Mouse (Mus musculus): ENCODE measurements at regions not wholly inside any gene's neighbourhood (a gene's known extent, or its start where the extent isn't known, plus 50 kb on each side); places are given as distances from the start of the nearest gene placed in this dataset.
A peak's percentile ranks its signal among the peaks of the same experiment; 100 is the strongest.

DNA sequence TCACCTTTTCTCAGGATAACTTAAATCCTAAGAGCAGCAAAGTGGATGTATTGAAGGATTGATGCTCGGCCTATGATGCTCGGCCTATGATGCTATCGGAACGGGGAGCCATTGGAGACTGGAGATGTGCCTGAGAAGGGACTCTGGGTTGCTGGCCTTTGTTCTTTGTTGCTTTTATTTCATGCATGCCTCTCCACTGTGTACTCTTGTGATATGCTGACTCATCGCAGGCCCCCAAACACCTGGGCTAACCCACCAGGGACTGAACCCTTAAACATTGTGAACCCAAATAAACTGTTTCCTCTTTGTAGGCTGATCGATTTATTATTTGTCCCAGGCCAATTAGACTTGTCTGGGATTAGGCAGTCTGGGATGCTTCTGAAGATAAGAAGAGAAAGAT is 61.9 kb downstream of the Pdcl3 start:
- no peak overlapping the region for H3K9ac ChIP-seq (replicated peaks; ENCODE audit: low read length)
- peaks cover 23% of the 10 kb centered on the region for H3K9me3 ChIP-seq (ENCODE audit: low read length)
- no peak overlapping the region for H3K4me2 ChIP-seq (replicated peaks; ENCODE audit: low read depth, low read length)
- no peaks in the 10 kb centered on the region for H3K27me3 ChIP-seq (ENCODE audit: insufficient read depth, low read length)
- 91% methylated on average over 6 of the region's 6 CpGs for WGBS
- no peaks in the 10 kb centered on the region for H3K36me3 ChIP-seq (ENCODE audit: insufficient read depth, low read length)
- ATAC-seq (ENCODE audit: low FRiP score, low TSS enrichment), result no peak
- no peak overlapping the region for H3K27ac ChIP-seq (ENCODE audit: low read length)
- no peaks in the 10 kb centered on the region for H3K4me1 ChIP-seq (ENCODE audit: insufficient read depth, low read length)
- no peak overlapping the region for H3K4me3 ChIP-seq (ENCODE audit: low read length)

DNA sequence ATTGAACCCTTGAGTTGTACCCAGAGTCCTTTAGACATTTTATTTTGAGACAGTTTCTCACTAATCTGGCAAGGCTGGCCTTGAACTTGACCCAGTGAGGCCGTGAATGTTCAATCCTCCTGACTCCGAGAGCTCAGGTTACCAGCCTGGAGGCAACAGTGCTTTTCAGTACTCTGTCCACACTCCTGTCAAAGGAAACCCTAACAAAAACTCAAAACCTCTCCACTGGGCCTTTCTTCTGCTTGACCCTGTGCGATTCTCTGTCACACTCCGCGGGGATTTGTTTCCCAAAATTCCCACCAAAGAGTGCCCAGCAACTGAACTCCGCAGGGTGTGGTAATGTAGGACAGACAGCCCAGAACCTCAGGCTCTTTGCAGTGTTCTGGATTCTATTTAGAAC is 71.9 kb downstream of the Pdcl3 start:
- H3K9me3 ChIP-seq (ENCODE audit: low read length), result no peaks in the 10 kb centered on the region
- H3K27ac ChIP-seq (ENCODE audit: low read length), result no peak overlapping the region
- H3K4me1 ChIP-seq (ENCODE audit: insufficient read depth, low read length), result no peaks in the 10 kb centered on the region
- no peaks in the 10 kb centered on the region for H3K36me3 ChIP-seq (ENCODE audit: insufficient read depth, low read length)
- H3K4me2 ChIP-seq (replicated peaks; ENCODE audit: low read depth, low read length), result no peak overlapping the region
- 73% methylated on average over 6 of the region's 6 CpGs for WGBS
- H3K9ac ChIP-seq (replicated peaks; ENCODE audit: low read length), result no peak overlapping the region
- no peak for ATAC-seq (ENCODE audit: low FRiP score, low TSS enrichment)
- no peak overlapping the region for H3K4me3 ChIP-seq (ENCODE audit: low read length)
- H3K27me3 ChIP-seq (ENCODE audit: insufficient read depth, low read length), result no peaks in the 10 kb centered on the region

GRCm38 (mm10) chr1:39062509-39062908 is 77.1 kb downstream of the Pdcl3 start:
- Histone ChIP-seq H3K27me3 (ENCODE audit: insufficient read depth, low read length) (no peaks in the 10 kb centered on the region), H3K4me2 (replicated peaks; ENCODE audit: low read depth, low read length) (no peak overlapping the region), H3K9me3 (ENCODE audit: low read length) (no peaks in the 10 kb centered on the region), H3K4me1 (ENCODE audit: insufficient read depth, low read length) (0 out of 2 replicates have a peak, but pooled peaks cover under 1% of the 10 kb centered on the region), H3K4me3 (ENCODE audit: low read length) (no peak overlapping the region), H3K36me3 (ENCODE audit: insufficient read depth, low read length) (no peaks in the 10 kb centered on the region), H3K27ac (ENCODE audit: low read length) (no peak overlapping the region), H3K9ac (replicated peaks; ENCODE audit: low read length) (no peak overlapping the region)
- WGBS, result 87% methylated on average over 6 of the region's 6 CpGs
- no peak for ATAC-seq (ENCODE audit: low FRiP score, low TSS enrichment)

- ATAC-seq (ENCODE audit: low FRiP score, low TSS enrichment), result no peak
- H3K4me1 ChIP-seq (ENCODE audit: insufficient read depth, low read length), result 0 out of 2 replicates have a peak, but pooled peaks cover 3% of the 10 kb centered on the region
- 76% methylated on average over 13 of the region's 13 CpGs for whole genome bisulfite sequencing
Observed at GRCm38 (mm10) chr1:39063666-39064385, 78.4 kb downstream of the Pdcl3 start.

DNA sequence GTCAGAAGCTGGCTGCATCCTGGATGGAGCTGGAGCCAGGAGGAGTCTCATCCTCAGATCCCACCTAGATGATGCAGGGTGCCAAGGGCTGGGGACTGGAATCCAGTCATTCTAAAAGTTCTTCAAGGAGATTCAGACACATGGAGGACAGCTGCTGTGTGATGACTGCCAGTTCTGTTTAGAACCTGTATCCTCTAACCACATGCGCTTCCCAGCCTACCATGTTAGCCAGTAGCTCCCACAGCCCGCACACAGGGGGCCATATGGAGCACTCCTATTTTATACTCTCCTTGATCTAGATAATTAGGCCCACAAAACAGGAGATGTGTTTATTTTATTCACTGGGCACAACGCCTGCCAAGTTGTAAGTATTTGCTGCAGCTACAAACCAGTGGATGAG is 79.4 kb downstream of the Pdcl3 start:
- WGBS, result 79% methylated on average over 3 of the region's 3 CpGs
- Histone ChIP-seq H3K9me3 (ENCODE audit: low read length) (no peaks in the 10 kb centered on the region), H3K27me3 (ENCODE audit: insufficient read depth, low read length) (no peaks in the 10 kb centered on the region), H3K4me3 (ENCODE audit: low read length) (no peak overlapping the region), H3K4me2 (replicated peaks; ENCODE audit: low read depth, low read length) (no peak overlapping the region), H3K9ac (replicated peaks; ENCODE audit: low read length) (no peak overlapping the region), H3K36me3 (ENCODE audit: insufficient read depth, low read length) (no peaks in the 10 kb centered on the region), H3K27ac (ENCODE audit: low read length) (no peak overlapping the region), H3K4me1 (ENCODE audit: insufficient read depth, low read length) (0 out of 2 replicates have a peak, but pooled peaks cover 9% of the 10 kb centered on the region)
- ATAC-seq (ENCODE audit: low FRiP score, low TSS enrichment), result no peak

More at GRCm38 (mm10) chr1:39063666-39064385, 78.4 kb downstream of the Pdcl3 start:
- no peak overlapping the region for H3K27ac ChIP-seq (ENCODE audit: low read length)
- H3K27me3 ChIP-seq (ENCODE audit: insufficient read depth, low read length), result no peaks in the 10 kb centered on the region
- no peak overlapping the region for H3K4me2 ChIP-seq (replicated peaks; ENCODE audit: low read depth, low read length)
- no peak overlapping the region for H3K4me3 ChIP-seq (ENCODE audit: low read length)
- no peaks in the 10 kb centered on the region for H3K9me3 ChIP-seq (ENCODE audit: low read length)
- H3K36me3 ChIP-seq (ENCODE audit: insufficient read depth, low read length), result no peaks in the 10 kb centered on the region
- H3K9ac ChIP-seq (replicated peaks; ENCODE audit: low read length), result no peak overlapping the region

- WGBS, result 25% methylated on average over 3 of the region's 3 CpGs
- Histone ChIP-seq H3K4me2 (replicated peaks; ENCODE audit: low read depth, low read length) (no peak overlapping the region), H3K36me3 (ENCODE audit: insufficient read depth, low read length) (no peaks in the 10 kb centered on the region), H3K9ac (replicated peaks; ENCODE audit: low read length) (no peak overlapping the region), H3K9me3 (ENCODE audit: low read length) (no peaks in the 10 kb centered on the region), H3K4me1 (ENCODE audit: insufficient read depth, low read length) (0 out of 2 replicates have a peak, but pooled peaks cover 9% of the 10 kb centered on the region), H3K27me3 (ENCODE audit: insufficient read depth, low read length) (no peaks in the 10 kb centered on the region), H3K27ac (ENCODE audit: low read length) (no peak overlapping the region), H3K4me3 (ENCODE audit: low read length) (no peak overlapping the region)
- peak; percentile 63 for ATAC-seq (ENCODE audit: low FRiP score, low TSS enrichment)
Observed at GRCm38 (mm10) chr1:39067901-39068300, 82.5 kb downstream of the Pdcl3 start.

GRCm38 (mm10) chr1:39069086-39069655 is 83.8 kb downstream of the Pdcl3 start:
- Histone ChIP-seq H3K36me3 (ENCODE audit: insufficient read depth, low read length) (no peaks in the 10 kb centered on the region), H3K4me1 (ENCODE audit: insufficient read depth, low read length) (0 out of 2 replicates have a peak, but pooled peaks cover 9% of the 10 kb centered on the region), H3K4me3 (ENCODE audit: low read length) (no peak overlapping the region), H3K9me3 (ENCODE audit: low read length) (no peaks in the 10 kb centered on the region), H3K4me2 (replicated peaks; ENCODE audit: low read depth, low read length) (no peak overlapping the region), H3K27ac (ENCODE audit: low read length) (no peak overlapping the region), H3K9ac (replicated peaks; ENCODE audit: low read length) (no peak overlapping the region), H3K27me3 (ENCODE audit: insufficient read depth, low read length) (no peaks in the 10 kb centered on the region)
- ATAC-seq (ENCODE audit: low FRiP score, low TSS enrichment), result no peak
- WGBS, result 27% methylated on average over 11 of the region's 11 CpGs

GRCm38 (mm10) chr1:39069676-39070075 is 84.3 kb downstream of the Pdcl3 start:
- 20% methylated on average over 7 of the region's 7 CpGs for WGBS
- H3K27me3 ChIP-seq (ENCODE audit: insufficient read depth, low read length), result no peaks in the 10 kb centered on the region
- H3K4me2 ChIP-seq (replicated peaks; ENCODE audit: low read depth, low read length), result no peak overlapping the region
- no peaks in the 10 kb centered on the region for H3K36me3 ChIP-seq (ENCODE audit: insufficient read depth, low read length)
- H3K27ac ChIP-seq (ENCODE audit: low read length), result no peak overlapping the region
- no peaks in the 10 kb centered on the region for H3K9me3 ChIP-seq (ENCODE audit: low read length)
- H3K4me3 ChIP-seq (ENCODE audit: low read length), result no peak overlapping the region
- H3K9ac ChIP-seq (replicated peaks; ENCODE audit: low read length), result no peak overlapping the region
- 0 out of 2 replicates have a peak, but pooled peaks cover 9% of the 10 kb centered on the region for H3K4me1 ChIP-seq (ENCODE audit: insufficient read depth, low read length)
- ATAC-seq (ENCODE audit: low FRiP score, low TSS enrichment), result no peak

GRCm38 (mm10) chr1:39075966-39076365 is 90.6 kb downstream of the Pdcl3 start:
- Histone ChIP-seq H3K27me3 (ENCODE audit: insufficient read depth, low read length) (no peaks in the 10 kb centered on the region), H3K4me2 (replicated peaks; ENCODE audit: low read depth, low read length) (no peak overlapping the region), H3K9me3 (ENCODE audit: low read length) (peaks cover 9% of the 10 kb centered on the region; the same call in 1 of the 2 replicates), H3K4me3 (ENCODE audit: low read length) (no peak overlapping the region), H3K36me3 (ENCODE audit: insufficient read depth, low read length) (no peaks in the 10 kb centered on the region), H3K4me1 (ENCODE audit: insufficient read depth, low read length) (no peaks in the 10 kb centered on the region), H3K27ac (ENCODE audit: low read length) (no peak overlapping the region), H3K9ac (replicated peaks; ENCODE audit: low read length) (no peak overlapping the region)
- no peak for ATAC-seq (ENCODE audit: low FRiP score, low TSS enrichment)
- 87% methylated on average over 5 of the region's 5 CpGs for WGBS

Data from kidney, embryonic 16.5 days (tissue).